8 mouse cellular contexts compared by ENCODE assay signal in genomic region chr2:38658338-38658836, GRCm38 (mm10). TPM values are rescaled to one million over a fixed set of nuclear protein-coding genes. Genes with fewer than 3 reads are reported as not detected.
DNase-seq lines count a peak whose midpoint lies in the region; ATAC-seq and TF ChIP-seq lines count a peak whose summit lies in the region.

No protein-coding gene starts in this region.

- CTCF ChIA-PET in Patski (lab: Charles Lee) = interaction anchor here (0.8 to 3.2 kb wide), 11 partner anchors 9 to 261 kb away, joined by 3 to 16 read pairs (median 3); no protein-coding TSS in a partner anchor

- H3K9ac ChIP-seq in hindbrain, embryonic 12.5 days = peak overlapping the region; percentile 42; the same call in 1 of the 2 replicates

- H3K36me3 ChIP-seq in hindbrain, embryonic 12.5 days = no peaks in the 10 kb centered on the region

- POLR2A ChIA-PET in Patski (lab: Charles Lee) = no interaction called here

- H3K4me2 ChIP-seq in hindbrain, embryonic 12.5 days (replicated peaks) = peak overlapping the region; percentile 58

- no peaks in the 10 kb centered on the region for H3K9me3 ChIP-seq in hindbrain, embryonic 12.5 days (replicated peaks)

- in situ Hi-C loops in Patski (cut with MboI; ENCODE audit: low pct_unique_long_range_greater_than_20kb) = no loop called here

- H3K4me3 ChIP-seq in hindbrain, embryonic 12.5 days = peak overlapping the region; percentile 31

- no peaks in the 10 kb centered on the region for H3K27me3 ChIP-seq in Patski
- peaks cover 5% of the 10 kb centered on the region; the same call in 1 of the 2 replicates for H3K27me3 ChIP-seq in hindbrain, embryonic 12.5 days

- ATAC-seq in Patski = peak; percentile 74
- peak; percentile 97 for ATAC-seq in hindbrain, embryonic 12.5 days (ENCODE audit: low FRiP score)

- peak overlapping the region; percentile 45; the same call in 1 of the 2 replicates for H3K27ac ChIP-seq in hindbrain, embryonic 12.5 days

- no peak for DNase-seq in Patski (ENCODE audit: low read depth, low spot score)
- DNase-seq in cerebellum, adult 9-10 months = peak; percentile 79
- DNase-seq in frontal cortex, postnatal 14 days (ENCODE audit: low spot score in 2 of 2) = peak; percentile 43 to 67
- DNase-seq in layer of hippocampus, postnatal 36 days = peak; percentile 79 to 82
- DNase-seq in lung, postnatal 36 days = peak; percentile 72
- DNase-seq in right cerebral cortex, adult 18-20 months = peak; percentile 68
- DNase-seq in urinary bladder, postnatal 4 days (ENCODE audit: low spot score in 2 of 2) = peak; percentile 72 to 79

- peaks cover 2% of the 10 kb centered on the region; the same call in 1 of the 2 replicates for H3K4me1 ChIP-seq in hindbrain, embryonic 12.5 days

- 1% methylated on average over 25 of the region's 25 CpGs for WGBS in hindbrain, embryonic 12.5 days

- peak; percentile 99 for TF ChIP-seq CTCF in Patski (IDR thresholded peaks at IDR 0.05)

RNA-seq across cellular contexts. Expression of gene Psmb7, which starts 14.5 kb away (rescaled TPM):
- polyA plus RNA-seq in Patski (2021) = 269 TPM
- polyA plus RNA-seq in hindbrain, embryonic 12.5 days (2016; fragmentation: Nextera tagmentation; extraction: Ambion mirVana) = 267 and 272 TPM in 2 replicates
- total RNA-seq in layer of hippocampus, postnatal 36 days (2021) = 100 to 1,000 TPM; 202 to 214 TPM

RNA-seq across cellular contexts. Expression of gene Nr5a1, which starts 56.0 kb away (rescaled TPM):
- polyA plus RNA-seq in Patski (2021) = not detected
- polyA plus RNA-seq in hindbrain, embryonic 12.5 days (2016; fragmentation: Nextera tagmentation; extraction: Ambion mirVana) = 0.08 and 0.12 TPM in 2 replicates
- total RNA-seq in layer of hippocampus, postnatal 36 days (2021) = not detected
